Mouse (Mus musculus) ES-E14 (cell line): ENCODE data around the gene Mgat3. TPM values are rescaled to one million over a fixed set of nuclear protein-coding genes. Genes with fewer than 3 reads are reported as not detected.

Experiments
- DNase-seq: peaks from one replicate; pipeline ENCODE4 v3.0.0-alpha.2; 2013; ENCODE audit warnings: low read depth, low spot score
- H3K27ac ChIP-seq: 2 replicates; pipeline ENCODE4 v1.5.1; 2012; ENCODE audit warnings: low read depth, mild to moderate bottlenecking, low read length, moderate library complexity, mixed read lengths; ENCODE audit not compliant: poor library complexity, insufficient read depth, severe bottlenecking
- H3K36me3 ChIP-seq: 2 replicates; pipeline ENCODE4 v1.6.1; 2012; ENCODE audit warnings: mild to moderate bottlenecking, low read length, moderate library complexity, mixed read lengths; ENCODE audit not compliant: control insufficient read depth, poor library complexity, insufficient read depth, severe bottlenecking
- H3K4me1 ChIP-seq, 2 experiments: fragments of 150-350 bp in 1 of 2; sonication (generic) in 1 of 2; 2 replicates each; pipeline ENCODE4 v1.6.1; 2012; ENCODE audit warnings: low read length in 2 of 2, mild to moderate bottlenecking in 1 of 2, mixed read lengths in 1 of 2; ENCODE audit not compliant: control insufficient read depth in 2 of 2, insufficient read depth in 2 of 2, poor library complexity in 1 of 2
- H3K4me3 ChIP-seq, 2 experiments: fragments of 150-350 bp in 1 of 2; sonication (generic) in 1 of 2; 2 replicates each; pipeline ENCODE4 v1.5.1; 2012; ENCODE audit warnings: low read length in 2 of 2, low read depth in 1 of 2, mild to moderate bottlenecking in 1 of 2, mixed read lengths in 1 of 2; ENCODE audit not compliant: insufficient read depth in 1 of 2, poor library complexity in 1 of 2, severe bottlenecking in 1 of 2
- H3K9ac ChIP-seq: 2 replicates; pipeline ENCODE4 v1.6.1; 2012; ENCODE audit warnings: low read depth, mild to moderate bottlenecking, low read length, mixed read lengths; ENCODE audit not compliant: poor library complexity, insufficient read depth, severe bottlenecking
- H3K9me3 ChIP-seq: fragments of 150-350 bp; sonication (generic); 2 replicates; pipeline ENCODE4 v1.6.1; 2012; ENCODE audit warnings: low read depth, mild to moderate bottlenecking, low read length; ENCODE audit not compliant: control insufficient read depth, insufficient read depth
- CHD2 ChIP-seq: IDR thresholded peaks from 2 replicates; pipeline ENCODE4 v1.6.1; 2014; ENCODE audit warnings: mild to moderate bottlenecking, low read depth, low read length, inconsistent platforms
- HCFC1 ChIP-seq: IDR thresholded peaks from 2 replicates; pipeline ENCODE4 v1.6.1; 2012; ENCODE audit warnings: low read length, inconsistent platforms, borderline replicate concordance; ENCODE audit not compliant: insufficient read depth
- MAFK ChIP-seq: IDR thresholded peaks from 2 replicates; pipeline ENCODE4 v1.6.1; 2014; ENCODE audit warnings: mild to moderate bottlenecking, low read depth, low read length, inconsistent platforms; ENCODE audit not compliant: insufficient read depth
- ZC3H11A ChIP-seq: IDR thresholded peaks from 2 replicates; pipeline ENCODE4 v1.6.1; 2012; ENCODE audit warnings: low read depth, mild to moderate bottlenecking, inconsistent platforms, low read length, borderline replicate concordance
- ZNF384 ChIP-seq: IDR thresholded peaks from 2 replicates; pipeline ENCODE4 v1.6.1; 2012; ENCODE audit warnings: low read depth, low read length, inconsistent platforms
- in situ Hi-C, 2 experiments: fragments of 600-800 bp; cut with MboI; formaldehyde crosslinking; loops; one replicate each; pipeline ENCODE4 v1.15.1; 2025; ENCODE audit warnings: low sequenced_read_pairs in 2 of 2, inconsistent platforms in 1 of 2; ENCODE audit not compliant: unreplicated experiment in 2 of 2
- total RNA-seq: library from RNA; depleted of rRNA; stranded (reverse); fragments of 300-350 nt; gene quantifications from 2 replicates; pipeline ENCODE4 v1.2.3, GENCODE M21; 2012

The Mgat3 gene
- total RNA-seq, 1 experiment, result 8.5 TPM

GRCm38 (mm10) chr15:80130689-80131088, 42.8 kb upstream of the Mgat3 start:
- DNase-seq, result no peak
- H3K27ac ChIP-seq, result no peak overlapping the region
- in situ Hi-C loops, result no loop called here
- peaks cover 1 to 8% of the 10 kb centered on the region in 2 experiments; a peak in 3 of 4 replicates for H3K4me1 ChIP-seq
- no peak overlapping the region for H3K4me3 ChIP-seq
- peaks cover 2% of the 10 kb centered on the region; the same call in 1 of the 2 replicates for H3K36me3 ChIP-seq
- H3K9ac ChIP-seq, result no peak overlapping the region
- no peaks in the 10 kb centered on the region for H3K9me3 ChIP-seq
- no peak for TF ChIP-seq ZNF384
- TF ChIP-seq MAFK, result no peak
- TF ChIP-seq CHD2, result no peak
- TF ChIP-seq HCFC1, result no peak
- no peak for TF ChIP-seq ZC3H11A

GRCm38 (mm10) chr15:80131421-80131820, 42.1 kb upstream of the Mgat3 start:
- no peak overlapping the region for H3K9ac ChIP-seq
- DNase-seq, result no peak
- peaks cover 1 to 8% of the 10 kb centered on the region in 2 experiments; a peak in 3 of 4 replicates for H3K4me1 ChIP-seq
- TF ChIP-seq ZC3H11A (no peak), HCFC1 (no peak), CHD2 (no peak), MAFK (no peak), ZNF384 (no peak)
- in situ Hi-C loops, result no loop called here
- H3K27ac ChIP-seq, result no peak overlapping the region
- peaks cover 5% of the 10 kb centered on the region; the same call in 1 of the 2 replicates for H3K36me3 ChIP-seq
- no peak overlapping the region for H3K4me3 ChIP-seq
- no peaks in the 10 kb centered on the region for H3K9me3 ChIP-seq

GRCm38 (mm10) chr15:80132452-80132851, 41.1 kb upstream of the Mgat3 start:
- Histone ChIP-seq H3K4me1 (peaks cover 1 to 11% of the 10 kb centered on the region in 2 experiments; a peak in 3 of 4 replicates), H3K36me3 (peaks cover 7% of the 10 kb centered on the region; the same call in 1 of the 2 replicates), H3K9ac (peak overlapping the region; percentile 60; the same call in 1 of the 2 replicates), H3K4me3 (peak overlapping the region; percentile 29 to 79), H3K9me3 (no peaks in the 10 kb centered on the region), H3K27ac (peak overlapping the region; percentile 36; the same call in 1 of the 2 replicates)
- TF ChIP-seq ZC3H11A, result no peak
- TF ChIP-seq MAFK, result no peak
- TF ChIP-seq HCFC1, result no peak
- TF ChIP-seq CHD2, result no peak
- no peak for TF ChIP-seq ZNF384
- in situ Hi-C loops, result no loop called here
- no peak for DNase-seq

- no peaks in the 10 kb centered on the region for H3K9me3 ChIP-seq
These were observed 40.4 kb upstream of the Mgat3 start, which contains the start of gene Tab1 for GRCm38 (mm10) chr15:80132993-80133586. Gene Tab1, plus strand, starts transcription at chr15:80133127.

More at GRCm38 (mm10) chr15:80132993-80133586, 40.4 kb upstream of the Mgat3 start, which contains the start of gene Tab1:
- Histone ChIP-seq H3K36me3 (peaks cover 7% of the 10 kb centered on the region; the same call in 1 of the 2 replicates), H3K9ac (peak within 1 kb of the TSS; percentile 94), H3K27ac (peak within 1 kb of the TSS; percentile 92), H3K4me3 (peak within 1 kb of the TSS; percentile 79 to 92), H3K4me1 (peaks cover 1 to 11% of the 10 kb centered on the region in 2 experiments; a peak in 3 of 4 replicates)
- TF ChIP-seq ZNF384 (no peak), HCFC1 (peak; percentile 59; the same call in 1 of the 2 replicates), CHD2 (no peak)
- in situ Hi-C loops, result no loop called here
- DNase-seq, result peak; percentile 77
